Mouse (Mus musculus) frontal cortex, adult (tissue): ENCODE results near the gene Pfkfb2.

Experiments
- ATAC-seq: cut with Nextera tagmentation; 2 replicates; pipeline ENCODE4 v1.9.2; 2017; ENCODE audit warnings: mild to moderate bottlenecking, moderate library complexity, mixed read lengths; ENCODE audit not compliant: low TSS enrichment

Gene Pfkfb2

DNA sequence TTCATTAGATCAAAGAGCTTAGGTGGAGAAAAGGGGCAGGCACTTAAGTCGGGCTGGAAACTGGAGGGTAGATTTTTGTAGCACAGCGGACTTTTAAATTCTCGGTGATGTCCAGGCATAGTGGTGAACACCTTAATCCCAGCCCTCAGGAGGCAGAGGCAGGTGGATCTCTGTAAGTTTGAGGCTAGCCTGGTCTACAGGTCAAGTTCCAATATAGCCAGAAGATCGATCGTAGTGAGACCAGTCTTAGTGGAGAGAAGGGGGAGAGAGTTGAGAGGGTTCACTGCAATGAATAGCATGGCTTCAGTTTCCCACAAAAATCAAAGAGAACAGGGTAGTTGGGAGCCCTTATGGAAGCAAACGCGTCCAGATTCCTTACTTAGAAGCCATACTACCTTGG is 8.9 kb upstream of the Pfkfb2 start:
- ATAC-seq = no peak

DNA sequence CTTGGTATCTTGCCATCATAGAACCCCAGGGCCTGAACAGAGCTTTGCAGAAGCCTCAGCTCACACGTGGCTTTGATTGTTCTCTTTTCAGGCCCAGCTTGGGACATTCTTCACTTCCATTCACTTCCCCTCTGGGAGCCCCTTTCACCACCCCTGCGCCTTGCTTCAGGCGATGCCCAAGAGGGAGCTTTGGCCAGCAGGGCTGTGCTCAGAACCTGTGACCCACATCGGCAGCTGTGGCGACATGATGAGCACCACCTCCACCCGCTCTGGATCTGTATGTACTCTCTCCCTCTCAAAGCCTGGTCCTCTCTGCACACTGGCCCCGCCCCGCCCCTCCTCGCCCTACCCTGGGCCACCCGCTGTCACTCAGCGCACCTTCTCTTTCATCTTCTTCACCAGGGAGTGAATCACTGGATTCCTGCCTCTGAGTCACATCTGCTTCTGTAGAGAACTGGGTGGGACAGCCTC is 8.4 kb upstream of the Pfkfb2 start:
- no peak for ATAC-seq

DNA sequence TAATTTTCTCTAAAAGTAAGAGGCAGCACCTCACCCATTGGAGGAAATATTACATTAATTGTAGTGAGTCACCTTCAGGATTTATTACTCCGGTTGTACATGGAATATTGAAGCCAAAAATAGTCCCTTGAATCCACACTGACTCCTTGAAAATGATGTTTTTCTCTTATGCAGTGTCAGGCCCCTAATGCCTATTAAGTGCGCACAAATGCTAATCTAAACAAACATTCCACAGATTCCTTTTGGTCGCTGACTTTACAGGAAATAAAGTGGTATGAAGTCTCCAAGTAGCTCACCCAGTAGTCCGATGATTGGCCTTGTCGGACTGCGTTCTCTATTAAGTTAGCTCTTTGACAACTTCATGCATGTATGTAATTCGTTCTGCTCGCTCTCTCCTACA is 5.8 kb upstream of the Pfkfb2 start:
- ATAC-seq = no peak

DNA sequence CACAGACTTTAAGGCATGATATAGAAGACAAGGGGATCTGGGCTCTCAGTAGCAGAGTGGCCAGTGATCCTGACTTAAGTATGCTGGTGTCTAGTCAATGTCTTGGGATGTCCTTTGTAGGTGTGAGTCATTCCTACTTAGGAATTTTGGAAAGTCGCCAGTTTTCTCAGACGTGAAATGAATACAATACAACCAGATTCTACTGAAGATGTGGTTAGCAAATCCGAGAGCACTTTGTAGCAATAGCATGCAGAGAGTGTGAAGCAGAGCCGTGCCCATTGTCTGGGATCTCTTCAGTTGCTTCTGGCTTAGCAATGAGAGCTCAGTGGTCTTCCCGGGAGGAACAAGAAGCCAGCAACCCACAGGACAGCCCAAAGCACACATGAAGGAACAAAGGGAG is 5.4 kb upstream of the Pfkfb2 start:
- no peak for ATAC-seq

DNA sequence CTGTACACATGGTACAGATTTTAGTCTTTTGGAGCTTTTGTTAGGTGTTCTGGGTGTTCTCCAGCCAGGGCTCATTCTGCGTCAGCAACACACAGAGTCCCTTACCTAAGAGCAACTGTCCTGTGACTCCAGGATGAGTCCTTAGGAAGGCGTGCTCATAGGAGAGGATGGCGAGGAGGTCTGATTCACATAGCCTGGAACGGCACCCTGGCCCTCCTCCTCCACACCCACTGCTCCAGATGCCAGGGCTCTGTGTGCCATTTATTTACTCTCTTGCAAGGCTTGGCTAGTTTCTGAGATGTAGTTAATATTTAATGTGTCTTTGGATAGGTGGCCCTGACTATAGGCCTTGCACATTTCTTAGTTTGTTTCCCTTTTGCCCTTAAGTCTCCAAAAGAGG is 4.6 kb upstream of the Pfkfb2 start:
- peak; percentile 72 for ATAC-seq

DNA sequence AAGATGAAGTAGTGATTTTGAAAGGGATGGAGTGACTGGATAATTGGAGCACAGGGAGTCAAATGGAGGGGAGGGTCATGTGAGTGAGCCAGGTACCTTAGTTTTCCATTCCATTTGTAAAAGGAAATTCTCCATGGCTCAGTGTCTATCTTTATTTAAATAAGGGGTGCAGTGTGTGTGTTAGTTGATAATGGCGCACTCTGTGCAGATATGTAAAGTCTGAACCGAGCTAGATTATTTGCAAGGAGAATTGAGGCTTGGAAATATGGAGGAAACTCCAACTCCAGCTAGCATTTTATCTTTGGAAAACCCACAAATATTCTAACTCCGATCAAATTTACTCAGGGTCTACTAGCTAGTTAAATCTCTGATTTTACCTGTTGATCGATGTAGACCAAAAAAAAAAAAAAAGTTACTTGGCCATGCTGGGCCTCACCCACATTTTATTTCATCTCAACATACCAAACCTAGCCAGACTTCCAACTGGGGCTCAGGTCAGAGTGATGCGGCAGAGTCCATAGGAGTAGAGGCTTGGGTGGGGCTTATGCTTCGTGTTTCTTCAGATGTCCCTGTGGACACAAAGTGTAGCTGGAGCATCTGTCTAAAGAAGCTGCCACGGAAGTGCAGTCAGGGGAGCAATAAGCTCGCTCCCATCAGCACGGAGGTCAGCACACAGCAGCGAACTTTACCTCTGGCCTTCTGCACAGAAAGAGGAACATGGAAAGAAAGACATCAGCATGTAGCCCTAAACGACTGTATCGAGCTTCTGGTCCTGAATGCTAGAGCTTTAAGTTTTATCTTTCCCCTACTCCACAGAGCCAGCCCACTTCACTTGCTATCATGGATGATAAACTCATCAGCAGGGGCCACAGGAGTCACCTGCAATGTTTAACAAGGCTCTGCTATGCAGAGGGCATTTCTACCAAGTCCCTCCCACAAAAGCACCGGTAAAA is 3.9 kb upstream of the Pfkfb2 start:
- no peak for ATAC-seq

DNA sequence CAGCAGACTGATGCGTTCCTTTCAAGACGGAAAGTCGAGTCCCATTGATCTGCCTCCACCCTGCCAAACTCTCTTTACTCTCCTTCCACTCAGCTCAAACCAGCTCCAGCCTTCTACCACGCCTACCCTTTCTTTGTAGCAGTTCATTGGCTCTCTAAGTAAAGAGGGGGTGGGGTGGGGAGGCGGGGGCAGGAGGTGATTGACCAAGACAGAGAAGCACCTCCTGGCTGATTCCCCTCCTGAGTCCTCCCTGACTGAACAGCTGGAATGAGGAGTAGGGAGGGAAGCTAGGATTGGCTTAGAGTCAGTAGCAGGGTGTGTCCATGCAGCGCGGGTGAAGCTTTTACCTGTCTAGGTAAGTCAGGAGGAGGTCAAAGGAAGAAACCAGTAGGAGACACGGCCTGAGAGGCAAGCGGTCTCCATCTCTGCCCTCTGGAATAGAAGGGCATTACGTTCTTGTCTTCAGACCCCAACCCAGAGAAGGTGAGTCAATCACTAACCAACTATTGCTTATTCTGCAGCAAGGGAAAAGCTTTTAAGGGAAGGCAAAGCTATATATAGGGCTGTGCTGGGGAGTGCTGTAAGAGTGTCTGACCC is 2.8 kb upstream of the Pfkfb2 start, which contains the start of gene AA986860:
Gene AA986860 (plus strand): TSS at position 236 of the 597 bp plus-strand sequence.
- no peak for ATAC-seq

DNA sequence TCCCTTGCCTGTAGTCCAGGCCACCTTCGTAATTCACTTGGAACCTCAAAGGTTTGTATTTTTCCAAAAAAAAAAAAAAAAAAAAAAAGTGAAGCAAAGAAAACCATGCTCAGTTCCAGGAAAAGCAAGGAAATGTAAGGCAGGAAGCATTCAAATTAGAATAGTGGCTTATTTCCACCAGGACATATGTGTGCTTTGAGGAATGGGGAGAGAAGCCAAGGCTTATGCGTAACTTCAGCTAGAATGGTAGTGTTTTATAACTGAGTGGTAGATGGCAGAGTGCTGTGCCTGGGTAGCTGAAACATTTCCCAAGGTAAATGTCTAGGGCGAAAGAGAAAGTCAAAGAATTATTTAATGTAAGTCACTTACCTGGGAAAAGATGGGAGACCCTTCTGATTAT is 345 bp downstream of the Pfkfb2 start:
- peak; percentile 89 for ATAC-seq

DNA sequence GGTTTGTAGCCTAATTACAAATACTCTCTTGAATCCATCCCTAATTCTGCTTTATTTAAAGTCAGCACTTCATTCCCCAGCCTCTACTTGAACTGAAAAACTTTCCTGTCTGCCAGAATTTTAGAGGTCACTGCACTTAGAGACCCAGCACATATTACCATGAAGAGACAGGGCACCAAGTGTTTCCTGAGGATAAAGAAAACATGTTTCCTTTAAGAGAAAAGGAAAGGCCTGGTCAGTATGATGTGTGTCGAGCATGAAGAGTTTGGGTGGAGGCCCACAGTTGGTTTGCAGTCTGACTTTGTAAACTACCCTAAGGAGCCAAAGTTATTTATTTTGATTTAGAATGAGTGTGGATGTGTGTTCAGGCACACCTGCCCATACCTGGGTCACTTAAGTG is 983 bp downstream of the Pfkfb2 start:
- ATAC-seq = no peak

DNA sequence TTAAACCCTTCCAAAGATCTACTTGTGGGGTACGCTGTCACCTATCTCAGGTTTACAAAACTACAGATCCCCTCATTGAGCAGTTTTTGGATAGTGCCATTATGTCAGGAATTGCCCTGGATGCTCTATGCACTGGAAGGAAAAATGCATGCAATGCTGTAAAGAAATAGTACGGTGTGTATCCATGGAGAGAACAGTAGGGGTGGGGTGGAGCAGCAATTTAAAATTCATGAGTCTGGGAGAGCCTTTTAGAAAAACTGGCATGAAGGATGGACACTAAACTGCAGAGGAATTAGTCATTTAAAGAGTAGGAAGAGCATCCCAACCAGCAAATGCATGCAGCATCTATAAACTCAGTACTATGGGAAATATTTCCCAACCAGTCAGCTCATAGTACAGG is 2.7 kb downstream of the Pfkfb2 start:
- peak; percentile 82 for ATAC-seq

DNA sequence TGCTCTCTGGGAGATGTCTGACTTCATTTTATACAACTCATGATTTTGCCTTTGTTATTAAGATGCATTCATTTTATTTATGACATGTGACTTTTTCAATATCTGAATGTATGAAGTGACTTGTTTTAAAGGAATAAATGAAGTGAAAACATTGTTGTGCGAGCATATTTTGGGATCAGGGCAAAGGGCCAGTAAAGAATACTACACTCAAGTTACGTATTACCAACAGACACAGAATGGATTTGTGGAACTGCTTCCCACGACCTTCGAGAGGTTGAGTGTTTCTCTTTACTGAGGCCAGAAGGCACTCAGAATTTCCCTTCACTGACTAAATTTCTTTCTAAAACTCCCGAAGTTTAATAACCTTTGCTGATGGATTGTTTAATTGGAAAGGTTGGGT is 4.8 kb downstream of the Pfkfb2 start:
- no peak for ATAC-seq

DNA sequence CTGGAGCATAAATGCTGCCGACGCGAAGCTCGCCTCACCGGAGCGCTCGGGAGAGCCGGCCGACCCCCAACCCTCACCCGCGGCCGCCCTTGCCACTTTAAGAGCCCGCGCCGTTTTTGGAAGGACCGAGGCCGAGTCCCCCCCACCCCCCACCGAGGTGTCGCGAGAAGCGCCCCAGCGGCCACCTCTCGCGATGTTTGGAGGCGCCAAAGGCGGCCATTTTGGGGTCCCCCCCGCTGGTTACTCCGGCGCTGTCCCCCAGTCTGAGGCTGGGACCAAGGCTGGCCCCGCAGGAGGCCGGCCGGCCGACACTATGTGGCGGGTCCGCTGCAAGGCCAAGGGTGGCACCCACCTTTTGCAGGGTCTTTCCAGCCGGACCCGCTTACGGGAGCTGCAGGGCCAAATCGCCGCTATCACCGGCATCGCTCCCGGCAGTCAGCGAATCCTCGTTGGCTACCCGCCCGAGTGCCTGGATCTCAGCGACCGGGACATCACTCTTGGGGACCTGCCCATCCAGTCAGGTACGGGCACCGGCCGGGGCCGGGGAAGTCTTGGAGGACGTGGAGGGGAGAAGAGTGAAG is 11.7 kb downstream of the Pfkfb2 start, which contains the start of gene Yod1:
Gene Yod1 (plus strand): TSS at position 37 of the 581 bp plus-strand sequence.
- ATAC-seq = peak; percentile 71

DNA sequence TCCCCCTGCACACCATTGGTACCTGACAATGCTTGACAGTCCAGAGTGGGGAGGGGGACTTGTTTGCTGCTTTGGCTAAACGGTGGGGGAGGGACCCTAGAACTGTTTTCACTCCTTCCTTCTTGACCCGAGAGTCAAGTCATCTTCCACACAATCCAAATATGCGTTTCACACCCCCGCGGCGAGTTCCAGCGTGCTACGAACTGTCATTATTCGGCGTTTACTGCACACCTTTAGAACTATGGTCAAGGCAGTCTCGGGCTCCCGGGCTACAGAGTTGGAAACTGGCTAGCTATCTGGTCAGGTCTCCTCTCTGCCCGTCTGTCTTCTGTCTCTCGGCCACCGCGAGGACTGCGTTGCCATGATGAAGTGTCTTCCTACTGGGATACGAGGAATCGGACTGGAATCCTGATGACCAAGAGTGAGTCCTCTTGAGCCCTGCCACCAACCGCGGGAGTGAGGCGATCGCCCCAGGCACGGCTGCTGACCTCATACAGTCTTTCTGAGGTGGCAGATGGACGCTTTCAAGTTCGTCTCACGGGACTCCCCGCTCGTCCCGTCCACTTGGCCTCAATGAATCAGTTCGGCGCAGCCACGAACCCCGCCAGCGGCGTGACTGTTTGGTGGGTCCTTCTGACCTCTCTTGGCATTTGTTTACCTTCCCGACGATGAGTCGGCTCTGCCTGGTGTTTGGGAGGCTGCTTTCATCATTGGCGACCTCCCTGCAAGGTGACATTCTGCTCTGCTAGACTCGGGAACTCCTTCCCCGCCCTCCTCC is 12.4 kb downstream of the Pfkfb2 start:
- peak; percentile 11 for ATAC-seq

DNA sequence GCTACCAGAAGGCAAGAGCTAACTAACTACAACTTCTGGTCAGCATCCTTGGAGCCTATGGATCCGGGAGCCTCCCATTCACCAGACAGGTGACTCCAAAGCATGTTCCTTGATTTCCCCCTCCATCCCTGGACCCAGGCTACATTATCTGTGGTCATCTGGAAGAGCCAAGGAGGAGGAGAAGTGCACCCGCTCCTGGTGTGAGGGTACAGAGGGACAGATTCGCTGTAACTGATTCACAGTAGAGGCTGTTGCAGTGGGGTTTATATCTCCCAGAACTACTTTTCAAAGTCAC is 12.9 kb downstream of the Pfkfb2 start:
- peak; percentile 1; the same call in 1 of the 2 replicates for ATAC-seq

DNA sequence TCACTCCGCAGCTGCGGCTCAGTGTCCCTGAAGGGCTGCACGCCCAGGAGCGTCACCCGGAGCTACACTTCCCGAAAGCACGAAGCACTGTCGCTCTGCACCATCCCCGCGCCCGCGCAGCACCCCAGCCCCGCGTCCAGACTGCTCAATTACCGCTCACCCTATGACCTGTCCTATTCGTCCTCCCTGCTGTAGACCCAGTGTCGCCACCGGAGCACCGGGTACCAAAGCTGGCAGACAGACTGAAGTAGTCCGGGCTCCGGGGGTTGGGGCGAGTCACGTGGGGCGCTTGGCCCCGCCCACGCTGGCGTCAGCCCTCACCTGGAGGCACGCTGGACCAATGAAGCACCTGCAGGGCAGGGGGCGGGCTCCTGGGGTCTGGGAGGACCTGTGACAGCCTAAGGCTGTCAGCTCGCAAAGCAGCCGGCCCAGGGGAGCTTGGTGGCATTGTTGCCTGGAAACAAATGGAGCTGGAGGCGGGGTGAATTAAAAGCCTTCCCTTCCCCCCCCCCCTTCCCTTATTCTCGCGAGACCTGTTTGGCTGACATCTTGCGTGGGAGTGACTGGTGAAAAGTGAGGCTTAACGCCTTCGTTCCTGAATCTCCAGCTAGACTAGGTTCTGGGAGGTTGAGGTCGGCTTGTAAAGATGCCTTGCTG is 13.4 kb downstream of the Pfkfb2 start, which contains the start of gene Gm29427:
Gene Gm29427 (minus strand): TSS at position 239 of the 657 bp plus-strand sequence.
- ATAC-seq = peak; percentile 77

DNA sequence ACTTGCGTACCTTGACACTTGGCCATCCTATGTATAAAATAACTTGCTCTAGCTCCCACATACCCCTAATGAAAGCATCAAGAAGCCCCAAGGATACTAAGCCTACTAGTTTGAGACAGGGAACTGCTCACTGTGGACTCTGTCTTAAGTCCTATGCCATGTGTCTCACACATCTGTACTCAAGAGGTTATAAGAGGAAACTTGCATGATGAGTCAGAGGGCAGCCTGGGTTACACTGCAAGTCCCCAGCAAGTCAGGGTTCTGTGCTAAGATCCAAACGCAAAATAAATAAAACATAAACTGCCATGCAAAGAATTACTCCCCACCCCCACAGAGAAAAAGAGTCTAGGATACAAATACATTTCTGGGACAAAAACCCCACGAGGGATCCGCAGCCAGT is 15.0 kb downstream of the Pfkfb2 start:
- ATAC-seq = no peak

DNA sequence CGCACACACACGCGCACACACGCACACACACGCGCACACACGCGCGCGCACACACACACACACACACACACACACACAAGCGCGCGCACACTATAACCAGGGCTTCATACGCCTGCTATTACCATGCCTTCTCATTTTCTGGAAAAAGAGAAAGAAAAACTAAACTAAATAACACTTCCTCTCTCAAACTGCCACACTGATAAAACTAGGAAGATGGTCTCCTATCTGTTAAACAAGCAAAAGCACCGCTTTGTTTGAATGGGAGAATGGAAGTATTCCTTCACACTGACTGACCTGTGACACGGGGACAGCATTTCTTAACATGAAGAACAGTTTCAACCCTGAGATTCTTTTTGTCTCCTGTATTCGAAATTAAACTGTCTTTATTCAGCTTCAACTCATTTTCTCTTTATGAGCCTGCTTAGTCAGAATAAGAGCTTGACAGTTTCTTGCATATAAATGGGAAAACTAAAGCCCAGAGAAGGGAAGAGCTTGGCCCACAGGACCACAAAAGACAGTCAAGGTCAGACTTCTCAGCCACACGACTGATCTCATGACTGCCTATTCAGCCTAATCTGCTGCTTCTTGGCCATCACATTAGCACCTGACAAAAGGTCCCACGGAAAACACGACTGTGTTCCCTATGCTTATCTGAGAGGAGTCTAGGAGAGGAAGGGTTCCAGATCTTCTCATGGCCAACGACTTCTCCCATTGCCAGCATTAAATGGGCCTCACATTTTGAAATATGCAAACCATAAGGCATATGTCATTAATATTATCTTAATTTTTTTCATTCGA is 18.6 kb downstream of the Pfkfb2 start:
- ATAC-seq = no peak

DNA sequence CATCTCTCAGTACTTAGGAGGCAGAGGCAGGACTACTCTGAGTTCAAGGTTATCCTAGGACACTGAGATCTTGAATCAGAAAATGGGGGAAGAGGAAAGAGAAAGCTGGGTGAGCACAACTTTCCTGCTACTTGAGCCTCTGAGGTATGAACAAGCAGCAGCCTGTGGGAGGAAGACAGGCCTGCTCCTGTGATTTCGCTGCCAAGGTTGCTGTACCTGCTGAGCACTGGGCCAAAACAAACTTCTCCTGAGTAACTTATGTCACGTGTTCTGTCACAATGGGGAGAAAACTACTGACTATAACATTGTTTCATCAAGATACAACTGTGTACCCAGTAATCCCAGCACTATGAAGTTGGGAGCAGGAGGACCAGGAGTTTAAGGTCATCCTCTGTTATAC is 25.4 kb downstream of the Pfkfb2 start:
- ATAC-seq = no peak

DNA sequence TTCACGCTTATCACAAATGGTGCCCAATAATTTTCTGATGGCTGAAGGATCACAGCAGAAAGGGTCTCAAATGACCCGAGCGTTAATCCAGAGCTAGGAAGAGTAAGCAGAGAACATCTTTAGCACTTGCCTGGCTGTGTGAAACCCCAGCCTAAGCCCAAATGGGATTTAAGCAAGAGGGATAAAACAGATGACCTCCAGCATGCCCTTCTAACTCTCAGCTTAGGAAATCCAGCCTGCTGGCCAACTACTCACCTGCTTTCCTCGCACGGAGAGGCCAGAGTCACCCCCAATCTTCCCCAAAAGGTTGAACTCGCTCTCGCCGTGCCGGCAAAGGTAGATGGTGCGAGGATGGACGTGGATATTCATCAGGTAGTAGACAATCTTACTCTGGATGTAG is 27.1 kb downstream of the Pfkfb2 start:
- no peak for ATAC-seq

DNA sequence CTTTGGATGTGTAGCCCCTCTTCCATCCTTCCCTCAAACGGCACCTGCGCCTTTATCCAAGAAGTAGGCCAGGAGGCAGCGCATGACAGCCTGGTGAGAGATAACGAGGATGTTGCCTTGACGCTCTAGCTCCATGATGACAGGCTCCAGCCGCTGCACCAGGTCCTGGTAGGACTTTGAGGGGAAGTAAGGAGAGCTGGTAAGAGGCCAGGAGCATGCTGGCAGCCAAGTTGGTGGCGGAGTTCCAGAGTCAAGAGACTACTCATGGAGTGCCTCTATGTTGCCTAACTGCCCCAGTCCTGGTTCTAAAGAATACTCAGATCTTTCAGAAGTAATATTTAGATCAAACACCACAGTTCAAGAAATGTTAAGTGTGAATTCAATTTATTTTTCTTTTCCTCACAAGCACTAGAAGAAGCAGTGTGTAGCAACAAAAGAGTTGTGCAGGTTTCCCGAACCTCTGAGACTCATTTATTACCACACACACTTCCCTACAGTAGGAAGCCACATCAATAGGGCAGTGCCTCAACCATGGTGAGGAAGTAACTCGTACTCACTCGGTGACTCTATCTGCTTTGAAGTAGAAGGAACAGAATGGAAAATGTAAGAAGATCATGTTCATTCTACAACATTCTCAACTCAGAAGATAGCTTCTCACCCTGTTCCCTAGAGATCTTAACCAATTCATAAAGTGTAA is 29.0 kb downstream of the Pfkfb2 start:
- ATAC-seq = peak; percentile 59
